Mouse (Mus musculus) small intestine, adult 2 months (tissue): ENCODE measurements around the gene Gstp3.

ENCODE experiments used
- CTCF ChIP-seq: fragments of 200-500 bp; IDR thresholded peaks from 2 replicates; pipeline ENCODE4 v1.5.1; 2012; ENCODE audit warnings: low read depth, mild to moderate bottlenecking, control low read depth, inconsistent platforms, low read length, moderate library complexity, mixed read lengths; ENCODE audit not compliant: insufficient replicate concordance, insufficient read length; ENCODE audit errors: extremely low read depth
- POLR2A ChIP-seq: fragments of 200-500 bp; IDR thresholded peaks from 2 replicates; pipeline ENCODE4 v1.6.1; 2012; ENCODE audit warnings: low read depth, mild to moderate bottlenecking, control low read depth, inconsistent platforms, low read length, moderate library complexity

- TF ChIP-seq CTCF (no peak), POLR2A (no peak)
Observed at GRCm38 (mm10) chr19:4070311-4070710, 10.9 kb upstream of the Gstp3 start.
